In genomic region chr9:76322122-76323052, GRCm38 (mm10) we compare ENCODE assay signal across 8 mouse cellular contexts. TPM values are rescaled to one million over a fixed set of nuclear protein-coding genes. Genes with fewer than 3 reads are reported as not detected.
DNase-seq lines count a peak whose midpoint lies in the region; ATAC-seq lines count a peak whose summit lies in the region.
"Had no signal": no experiment of that assay in that cellular context is flagged by ENCODE, and none has a peak within 500 bp of the region (broad histone marks: within the 10 kb centered on the region; RNA-seq: fewer than 3 reads in every experiment).

No protein-coding gene starts in this region.

- H3K9ac ChIP-seq in liver, embryonic 11.5 days (ENCODE audit: low read depth, low read length): no peak overlapping the region
- H3K9ac ChIP-seq in intestine, embryonic 15.5 days: no peak overlapping the region
- H3K9ac ChIP-seq in neural tube, embryonic 12.5 days: no peak overlapping the region

- H3K4me1 ChIP-seq in liver, embryonic 11.5 days (replicated peaks; ENCODE audit: control insufficient read depth, insufficient read depth, low read length): no peaks in the 10 kb centered on the region
- H3K4me1 ChIP-seq in forebrain, embryonic 10.5 days: peaks cover 10% of the 10 kb centered on the region
- H3K4me1 ChIP-seq in intestine, embryonic 15.5 days (replicated peaks): no peaks in the 10 kb centered on the region
- peaks cover 9% of the 10 kb centered on the region for H3K4me1 ChIP-seq in neural tube, embryonic 12.5 days

- WGBS in liver, embryonic 11.5 days: 11% methylated on average over 24 of the region's 24 CpGs
- 6% methylated on average over 24 of the region's 24 CpGs for WGBS in forebrain, embryonic 10.5 days
- WGBS in intestine, embryonic 15.5 days: 7% methylated on average over 24 of the region's 24 CpGs
- 5% methylated on average over 24 of the region's 24 CpGs for WGBS in neural tube, embryonic 12.5 days

- ATAC-seq in liver, embryonic 11.5 days (replicated peaks; ENCODE audit: low FRiP score): no peak
- no peak for ATAC-seq in intestine, embryonic 15.5 days
- ATAC-seq in neural tube, embryonic 12.5 days (ENCODE audit: low FRiP score, low read depth): 0 out of 2 replicates have a peak, but pooled peaks have one; percentile 24

- peak overlapping the region; percentile 59 for H3K4me2 ChIP-seq in liver, embryonic 11.5 days
- H3K4me2 ChIP-seq in intestine, embryonic 15.5 days (replicated peaks): peak overlapping the region; percentile 93
- peak overlapping the region; percentile 85 for H3K4me2 ChIP-seq in neural tube, embryonic 12.5 days (replicated peaks)

- H3K27ac ChIP-seq in liver, embryonic 11.5 days (ENCODE audit: low read depth, low read length): no peak overlapping the region
- no peak overlapping the region for H3K27ac ChIP-seq in forebrain, embryonic 10.5 days
- no peak overlapping the region for H3K27ac ChIP-seq in intestine, embryonic 15.5 days
- H3K27ac ChIP-seq in neural tube, embryonic 12.5 days: no peak overlapping the region
- H3K27ac ChIP-seq: macrophage had no signal

- H3K36me3 ChIP-seq in liver, embryonic 11.5 days (ENCODE audit: control insufficient read depth, insufficient read depth, low read length): no peaks in the 10 kb centered on the region
- no peaks in the 10 kb centered on the region for H3K36me3 ChIP-seq in forebrain, embryonic 10.5 days (replicated peaks)
- H3K36me3 ChIP-seq in intestine, embryonic 15.5 days: no peaks in the 10 kb centered on the region
- H3K36me3 ChIP-seq in neural tube, embryonic 12.5 days: no peaks in the 10 kb centered on the region

- no peaks in the 10 kb centered on the region for H3K9me3 ChIP-seq in liver, embryonic 11.5 days (ENCODE audit: control insufficient read depth, low read length)
- H3K9me3 ChIP-seq in forebrain, embryonic 10.5 days: no peaks in the 10 kb centered on the region
- no peaks in the 10 kb centered on the region for H3K9me3 ChIP-seq in intestine, embryonic 15.5 days
- no peaks in the 10 kb centered on the region for H3K9me3 ChIP-seq in neural tube, embryonic 12.5 days

- no peak overlapping the region; the same call in 1 of the 2 replicates for H3K4me3 ChIP-seq in liver, embryonic 11.5 days (ENCODE audit: low read depth, low read length)
- H3K4me3 ChIP-seq in forebrain, embryonic 10.5 days: peak overlapping the region; percentile 57
- H3K4me3 ChIP-seq in intestine, embryonic 15.5 days (replicated peaks): peak overlapping the region; percentile 45
- H3K4me3 ChIP-seq in neural tube, embryonic 12.5 days: peak overlapping the region; percentile 41

- peaks cover 14% of the 10 kb centered on the region for H3K27me3 ChIP-seq in liver, embryonic 11.5 days (replicated peaks; ENCODE audit: control insufficient read depth, insufficient read depth, low read length)
- peaks cover 48% of the 10 kb centered on the region for H3K27me3 ChIP-seq in forebrain, embryonic 10.5 days (ENCODE audit: poor library complexity, severe bottlenecking)
- peaks cover 9% of the 10 kb centered on the region; the same call in 1 of the 2 replicates for H3K27me3 ChIP-seq in intestine, embryonic 15.5 days (replicated peaks)
- H3K27me3 ChIP-seq in neural tube, embryonic 12.5 days (replicated peaks): peaks cover 5% of the 10 kb centered on the region

- no peak for DNase-seq in liver, embryonic 11.5 days (ENCODE audit: low spot score)
- DNase-seq in liver: no peak
- peak; percentile 34 for DNase-seq in forebrain, embryonic 10.5 days (ENCODE audit: extremely low spot score, low spot score)
- no peak for DNase-seq in kidney, postnatal 25 days
- no peak for DNase-seq in ovary, postnatal 14 days (ENCODE audit: low spot score)

RNA-seq across cellular contexts. Expression of gene Hcrtr2, which starts 1.3 kb away (rescaled TPM):
- polyA plus RNA-seq in liver, embryonic 11.5 days (2014; fragmentation: Nextera tagmentation; extraction: Ambion mirVana): 0.09 TPM in 1 of 2 replicates, not detected in the other
- polyA plus RNA-seq in forebrain, embryonic 10.5 days (2016; fragmentation: Nextera tagmentation; extraction: Ambion mirVana): 0.30 and 0.42 TPM in 2 replicates
- polyA plus RNA-seq in intestine, embryonic 15.5 days (2015; fragmentation: Nextera tagmentation; extraction: Ambion mirVana): 0.05 and 0.23 TPM in 2 replicates
- 1.2 and 1.3 TPM in 2 replicates for polyA plus RNA-seq in neural tube, embryonic 12.5 days (2016; fragmentation: Nextera tagmentation; extraction: Ambion mirVana)
- polyA plus RNA-seq: macrophage had no signal
